Mouse (Mus musculus) adipocyte (in vitro differentiated cells): ENCODE results near the gene Galntl6.
"Not testable (repeated sequence)": the region's sequence is repeated elsewhere in the genome, so short reads cannot be mapped to it uniquely, and the experiment has no call there.

Experiments used
- DNase-seq: peaks from one replicate; pipeline ENCODE4 v3.0.0-alpha.2; 2016; ENCODE audit warnings: low spot score

Galntl6 gene

GRCm38 (mm10) chr8:58604751-58605150 is 307.7 kb downstream of the Galntl6 start:
- DNase-seq = no peak

DNA sequence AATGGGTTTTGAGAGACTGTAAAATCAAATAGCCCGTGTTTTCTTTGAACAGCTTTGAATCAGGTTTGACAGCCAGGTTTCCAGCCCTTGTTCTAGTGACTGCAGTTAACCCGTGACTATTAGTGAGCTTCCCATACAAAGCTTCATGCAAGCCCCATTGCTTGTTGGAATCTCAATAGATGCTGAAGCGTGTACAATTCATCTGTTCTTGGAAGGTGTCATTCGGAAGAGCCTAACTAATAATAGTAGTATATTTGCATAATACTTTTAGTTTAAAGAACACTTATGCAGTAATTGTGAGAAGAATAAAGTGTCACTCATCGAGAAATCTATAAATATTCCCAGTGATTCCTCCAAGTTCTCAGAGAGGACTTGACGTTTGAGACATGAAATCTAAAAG is 314.6 kb downstream of the Galntl6 start:
- DNase-seq = no peak

DNA sequence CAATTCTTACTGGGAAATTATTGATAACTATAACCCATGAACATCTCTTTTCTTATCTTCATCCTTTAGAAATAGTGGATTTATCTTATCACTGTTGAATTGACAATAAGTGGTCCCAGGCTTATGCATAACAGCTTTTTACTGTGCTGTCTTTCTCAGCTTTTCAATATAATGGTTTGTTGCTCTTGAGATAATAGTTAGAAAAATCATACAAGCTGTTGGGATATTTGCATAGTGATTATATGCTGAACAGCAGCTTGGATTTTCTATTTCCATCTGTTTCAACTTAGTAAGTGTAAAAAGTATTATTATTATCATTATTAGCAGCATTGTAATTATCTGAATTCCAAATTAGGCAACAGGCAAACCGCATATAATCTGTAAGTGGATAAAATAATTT is 337.1 kb downstream of the Galntl6 start:
- no peak for DNase-seq

GRCm38 (mm10) chr8:58568086-58568485 is 344.4 kb downstream of the Galntl6 start:
- DNase-seq = no peak

- DNase-seq = peak; percentile 4
Measured at GRCm38 (mm10) chr8:58566115-58566514, 346.3 kb downstream of the Galntl6 start.

GRCm38 (mm10) chr8:58535781-58536180 is 376.7 kb downstream of the Galntl6 start:
- no peak for DNase-seq

GRCm38 (mm10) chr8:58534631-58535030 is 377.8 kb downstream of the Galntl6 start:
- no peak for DNase-seq

DNA sequence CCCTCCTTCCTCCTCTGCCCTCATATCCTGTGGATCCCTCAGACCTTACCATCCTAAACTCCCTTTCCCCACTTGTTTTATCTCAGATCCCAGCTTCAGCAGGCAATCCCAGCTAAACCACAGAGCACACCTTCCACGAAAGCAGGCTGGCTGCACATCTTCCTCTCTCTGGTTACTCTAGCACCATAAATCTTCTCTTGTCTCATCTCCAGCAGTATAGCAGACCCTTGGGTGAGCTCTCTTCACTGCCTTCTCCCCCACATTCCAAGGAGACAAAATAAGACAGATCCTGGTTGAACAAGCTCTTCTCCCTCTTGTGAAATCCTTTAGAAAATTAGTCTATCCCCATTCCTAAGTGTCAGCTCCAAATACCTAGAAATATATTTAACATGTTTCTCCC is 389.0 kb downstream of the Galntl6 start:
- no peak for DNase-seq

DNA sequence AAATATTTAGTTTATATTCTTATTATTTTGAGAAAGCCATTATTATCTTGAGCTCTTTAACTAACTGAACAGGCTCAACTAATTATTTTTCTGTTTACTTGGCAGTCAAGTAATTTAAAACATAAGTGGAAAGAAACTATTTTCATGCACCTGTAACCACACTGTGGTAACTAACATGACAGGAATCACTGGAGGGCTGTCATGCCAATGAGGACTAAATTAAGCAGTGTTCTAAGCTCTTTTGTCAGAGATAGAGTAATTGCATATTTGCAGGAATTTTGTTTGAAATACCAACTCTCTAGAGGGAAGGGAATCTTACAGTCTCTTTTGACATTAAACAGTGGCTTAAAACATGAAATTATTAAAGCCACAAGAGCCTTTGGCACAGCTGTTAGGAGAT is 390.5 kb downstream of the Galntl6 start:
- DNase-seq = no peak

DNA sequence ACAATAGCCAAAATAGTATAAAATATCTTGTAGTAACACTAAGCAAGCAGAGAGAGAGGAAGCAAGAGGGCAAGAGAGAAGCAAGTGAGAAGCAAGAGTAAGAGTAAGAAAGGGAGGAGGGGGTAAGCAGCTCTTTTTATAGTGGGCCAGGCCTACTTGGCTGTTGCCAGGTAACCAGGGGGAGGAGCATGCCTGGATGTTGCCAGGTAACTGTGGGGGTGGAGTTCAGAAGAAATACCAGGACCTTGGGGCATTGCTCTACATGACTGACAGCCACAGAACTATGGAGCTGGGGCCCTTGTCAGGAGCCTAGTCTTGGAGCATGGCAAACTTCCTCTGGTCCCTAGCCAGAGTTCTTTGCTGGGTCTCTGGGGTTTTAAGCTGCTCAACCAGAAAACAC is 401.9 kb downstream of the Galntl6 start:
- DNase-seq = no peak

GRCm38 (mm10) chr8:58509051-58509450 is 403.4 kb downstream of the Galntl6 start:
- no peak for DNase-seq

DNA sequence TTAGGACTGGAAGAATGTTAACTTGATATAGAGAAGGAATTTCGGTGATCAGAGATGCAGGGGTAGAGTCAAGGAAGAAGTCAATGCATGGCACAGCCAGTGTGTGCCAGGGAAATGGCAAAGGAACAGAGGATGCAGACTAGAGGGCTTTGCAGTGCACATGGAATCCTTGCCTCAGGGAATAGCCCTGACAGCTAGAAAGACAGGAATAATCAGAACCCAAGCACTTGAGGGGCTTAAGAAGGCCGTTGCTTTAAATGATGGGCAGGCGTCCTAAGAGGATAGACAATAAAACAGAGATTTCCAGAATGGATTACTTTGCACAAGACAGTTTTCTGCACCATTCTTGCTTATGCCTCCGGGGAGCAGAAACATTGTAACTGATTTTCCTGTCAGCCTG is 425.3 kb downstream of the Galntl6 start:
- DNase-seq = no peak

- not testable (repeated sequence) for DNase-seq
Measured at GRCm38 (mm10) chr8:58463342-58463741, 449.1 kb downstream of the Galntl6 start.

GRCm38 (mm10) chr8:58442696-58443095 is 469.7 kb downstream of the Galntl6 start:
- DNase-seq = no peak

- no peak for DNase-seq
Measured at GRCm38 (mm10) chr8:58418481-58418880, 494.0 kb downstream of the Galntl6 start.

DNA sequence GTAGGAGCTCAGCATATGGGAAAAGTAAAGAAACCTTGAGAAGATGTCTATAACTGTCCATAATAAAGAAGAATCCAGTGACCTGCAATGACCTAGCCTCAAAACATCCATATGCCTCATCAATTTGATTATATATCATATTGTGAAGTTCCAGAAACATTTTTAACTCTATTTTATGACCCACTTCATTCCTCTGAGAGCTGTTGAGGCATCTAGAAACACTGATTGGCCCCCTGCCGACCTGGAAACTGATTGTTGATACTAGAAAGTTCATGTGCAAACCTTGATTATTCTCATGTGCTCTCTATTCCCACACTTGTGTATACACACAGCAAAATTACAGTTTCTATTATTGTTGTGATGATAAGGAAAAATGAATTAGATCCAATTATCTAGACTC is 494.9 kb downstream of the Galntl6 start:
- no peak for DNase-seq

DNA sequence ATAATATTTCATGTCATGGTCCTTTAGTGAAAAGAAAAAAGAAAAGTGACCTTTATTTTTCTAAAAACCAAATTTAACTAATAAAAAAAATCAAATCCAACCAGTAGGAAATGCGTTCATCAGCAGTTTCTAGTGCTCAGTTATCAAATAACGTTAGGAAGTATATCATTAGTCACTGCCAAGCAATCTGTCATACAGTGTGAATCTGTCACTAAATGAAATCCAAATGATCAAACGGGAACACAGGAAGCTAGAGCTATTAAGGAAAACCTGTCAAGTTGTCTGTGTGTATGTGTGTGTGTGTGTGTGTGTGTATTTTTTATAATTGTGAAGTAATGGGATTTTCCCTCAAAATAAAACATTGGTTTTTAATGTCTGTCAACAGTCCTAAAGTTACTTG is 515.9 kb downstream of the Galntl6 start:
- DNase-seq = no peak

GRCm38 (mm10) chr8:58395879-58396278 is 516.6 kb downstream of the Galntl6 start:
- no peak for DNase-seq

DNA sequence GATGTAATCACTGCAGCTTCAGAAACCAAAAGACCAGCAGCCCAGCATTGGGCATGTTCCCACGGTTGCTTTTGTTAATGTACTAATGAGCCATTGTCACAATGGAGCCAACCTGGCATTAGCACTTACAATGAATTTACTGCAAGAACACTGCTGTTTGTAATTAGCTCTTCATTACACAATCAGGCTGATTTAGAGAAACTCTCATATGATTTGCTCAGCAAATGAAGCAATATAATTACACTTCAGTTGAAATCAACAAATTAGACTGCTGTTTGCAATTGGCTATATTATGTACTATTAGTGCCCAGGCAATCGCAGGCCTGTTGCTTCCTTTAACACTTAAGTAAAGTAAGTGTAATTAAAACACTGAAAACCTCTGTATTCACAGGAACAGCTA is 540.1 kb downstream of the Galntl6 start:
- no peak for DNase-seq

- no peak for DNase-seq
Measured at GRCm38 (mm10) chr8:58371979-58372378, 540.5 kb downstream of the Galntl6 start.

- DNase-seq = no peak
Measured at GRCm38 (mm10) chr8:58331151-58331550, 581.3 kb downstream of the Galntl6 start.

- DNase-seq = no peak
Measured at GRCm38 (mm10) chr8:58313482-58313881, 599.0 kb downstream of the Galntl6 start.

DNA sequence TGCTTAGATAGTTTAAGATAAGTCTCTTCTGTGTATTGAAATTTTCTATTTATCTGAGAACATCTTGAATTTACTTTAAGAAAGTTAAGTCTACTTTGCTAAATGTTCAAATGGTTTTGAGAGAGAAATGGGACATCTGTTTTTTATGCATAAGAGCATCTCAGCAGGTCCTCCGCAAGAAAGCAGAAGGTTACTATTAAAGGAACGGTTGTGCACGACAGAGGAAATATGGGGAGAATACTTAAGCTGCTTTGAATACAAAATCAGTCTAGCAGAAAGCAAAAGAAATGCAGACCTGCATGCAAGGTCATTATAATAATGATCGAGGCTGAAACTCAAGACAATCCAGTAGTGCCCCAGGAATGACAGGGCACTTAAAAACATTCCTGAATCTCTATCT is 621.0 kb downstream of the Galntl6 start:
- DNase-seq = no peak

- no peak for DNase-seq
Measured at GRCm38 (mm10) chr8:58290080-58290479, 622.4 kb downstream of the Galntl6 start.

DNA sequence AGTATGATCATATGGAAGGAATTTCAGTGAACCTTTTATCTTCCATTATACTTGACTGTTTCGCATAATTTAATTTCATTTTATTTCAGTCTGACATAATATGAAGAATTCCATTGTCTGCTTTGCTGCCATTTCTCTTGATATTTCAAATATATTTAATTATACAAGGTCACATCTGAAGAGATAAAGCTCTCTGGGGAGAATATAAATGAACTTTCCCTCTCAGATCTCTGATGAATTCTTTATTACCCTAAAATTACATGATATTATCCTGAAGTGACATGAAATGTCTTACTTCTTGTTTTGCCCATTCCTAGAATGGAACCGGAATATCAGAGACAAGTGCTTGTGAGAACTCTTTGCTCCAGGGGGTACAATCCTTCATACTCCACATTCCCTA is 647.0 kb downstream of the Galntl6 start:
- DNase-seq = no peak
